Mouse (Mus musculus) olfactory bulb, adult 2 months (tissue): Measurements from ENCODE around the gene Adcy5.

Experiments used
- CTCF ChIP-seq: fragments of 200-500 bp; IDR thresholded peaks from 2 replicates; pipeline ENCODE4 v1.5.1; 2012; ENCODE audit warnings: low read depth, mild to moderate bottlenecking, low read length, moderate library complexity; ENCODE audit not compliant: insufficient read depth
- POLR2A ChIP-seq: fragments of 200-500 bp; IDR thresholded peaks from 2 replicates; pipeline ENCODE4 v1.6.1; 2012; ENCODE audit warnings: mild to moderate bottlenecking, low read depth, low read length, moderate library complexity; ENCODE audit not compliant: insufficient read depth

DNA sequence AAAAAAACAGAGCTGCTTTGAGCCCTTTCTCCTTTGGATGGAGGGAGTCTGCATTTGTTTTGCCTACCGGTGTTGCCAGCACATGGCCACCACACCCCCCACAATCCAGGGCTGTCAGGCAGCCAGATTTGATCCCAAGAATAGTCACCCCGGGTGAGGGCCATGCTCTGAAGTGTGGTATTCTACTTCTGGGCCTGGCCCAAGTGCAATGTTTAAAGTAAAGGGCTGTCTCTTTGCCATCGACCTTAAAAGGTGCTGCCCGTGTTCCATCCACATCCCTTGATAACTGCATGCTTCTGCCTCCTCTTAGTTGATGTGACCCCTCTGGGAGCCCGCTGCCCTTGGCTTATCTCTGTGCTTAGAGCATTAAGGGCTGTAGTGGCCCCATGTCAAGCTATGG is 46.6 kb downstream of the Adcy5 start:
- TF ChIP-seq POLR2A (no peak), CTCF (no peak)
